Mouse (Mus musculus) megakaryocyte, embryonic 14.5 days (primary cell): ENCODE measurements around the gene C1galt1. TPM values are rescaled to one million over a fixed set of nuclear protein-coding genes. Genes with fewer than 3 reads are reported as not detected.

Experiments
- H3K27me3 ChIP-seq: replicated peaks from 2 replicates; pipeline ENCODE3; 2012; ENCODE audit warnings: inconsistent platforms
- H3K36me3 ChIP-seq: replicated peaks from 2 replicates; pipeline ENCODE3; 2012; ENCODE audit warnings: low read length, inconsistent platforms, mixed read lengths
- H3K4me1 ChIP-seq: 2 replicates; pipeline ENCODE4 v1.6.1; 2012; ENCODE audit warnings: inconsistent platforms
- H3K4me3 ChIP-seq: replicated peaks from 2 replicates; pipeline ENCODE3; 2012; ENCODE audit warnings: moderate library complexity, mild to moderate bottlenecking, inconsistent platforms
- H3K9me3 ChIP-seq: 2 replicates; pipeline ENCODE4 v1.6.1; 2012; ENCODE audit warnings: inconsistent platforms
- FLI1 ChIP-seq: IDR thresholded peaks from 2 replicates; pipeline ENCODE4 v1.6.1; 2012; ENCODE audit warnings: low read length, inconsistent platforms, mixed read lengths
- GATA1 ChIP-seq: IDR thresholded peaks from 3 replicates; pipeline ENCODE4 v1.6.1; 2012; ENCODE audit warnings: mixed read lengths, low read length, inconsistent platforms, borderline replicate concordance
- polyA plus RNA-seq: library from polyadenylated mRNA; stranded (reverse); fragments of >175 nt; gene quantifications from 2 replicates; pipeline ENCODE4 v1.2.3, GENCODE M21; 2012; ENCODE audit warnings: low replicate concordance; ENCODE audit not compliant: insufficient read depth

Gene C1galt1
- polyA plus RNA-seq, 1 experiment, result 1.5 TPM

DNA sequence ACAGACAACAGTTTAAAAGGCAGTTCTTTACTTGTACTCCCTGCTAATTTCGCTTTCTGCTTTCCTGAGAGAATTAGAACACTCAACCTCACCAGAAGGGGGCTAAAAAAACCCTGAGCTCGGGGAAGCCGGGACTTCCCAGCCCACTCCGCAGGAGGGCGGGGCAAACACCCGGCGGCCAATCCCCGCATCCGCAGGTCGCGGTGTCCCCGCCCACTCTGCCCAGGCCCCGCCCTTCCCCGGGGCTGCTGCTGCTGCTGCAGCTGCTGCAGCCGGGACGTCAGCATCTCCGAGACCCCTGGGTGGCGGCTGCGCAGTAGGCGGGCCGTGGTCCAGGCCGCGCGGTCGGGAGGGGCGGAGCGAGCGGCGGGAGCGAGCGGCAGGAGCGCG lies 235 bp upstream of the C1galt1 start:
- H3K27me3 ChIP-seq, result no peaks in the 10 kb centered on the region
- H3K36me3 ChIP-seq, result no peaks in the 10 kb centered on the region
- H3K4me1 ChIP-seq, result peaks cover 38% of the 10 kb centered on the region
- TF ChIP-seq GATA1, result no peak
- no peaks in the 10 kb centered on the region for H3K9me3 ChIP-seq
- H3K4me3 ChIP-seq, result peak overlapping the region; percentile 95

DNA sequence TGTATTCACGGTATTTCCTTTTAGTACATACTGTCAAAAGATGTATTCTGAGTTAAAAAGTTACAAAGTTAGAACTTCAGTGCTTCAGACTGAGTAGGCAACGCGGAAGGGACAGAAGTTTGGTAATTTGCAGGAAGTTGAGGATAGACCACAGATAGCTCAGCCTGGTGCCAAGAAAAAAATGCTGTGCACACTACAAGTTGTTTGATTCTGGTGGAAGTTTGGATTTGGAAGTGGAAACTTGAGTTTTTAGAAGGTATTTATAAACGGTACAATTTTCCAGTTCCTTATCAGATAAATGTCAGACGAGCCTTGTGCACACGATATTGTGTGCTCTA lies 1.0 kb downstream of the C1galt1 start:
- peak overlapping the region; percentile 95 for H3K4me3 ChIP-seq
- H3K4me1 ChIP-seq, result peaks cover 51% of the 10 kb centered on the region
- no peak for TF ChIP-seq FLI1
- TF ChIP-seq GATA1, result no peak
- peaks cover 5% of the 10 kb centered on the region for H3K36me3 ChIP-seq
- no peaks in the 10 kb centered on the region for H3K27me3 ChIP-seq
- no peaks in the 10 kb centered on the region for H3K9me3 ChIP-seq

DNA sequence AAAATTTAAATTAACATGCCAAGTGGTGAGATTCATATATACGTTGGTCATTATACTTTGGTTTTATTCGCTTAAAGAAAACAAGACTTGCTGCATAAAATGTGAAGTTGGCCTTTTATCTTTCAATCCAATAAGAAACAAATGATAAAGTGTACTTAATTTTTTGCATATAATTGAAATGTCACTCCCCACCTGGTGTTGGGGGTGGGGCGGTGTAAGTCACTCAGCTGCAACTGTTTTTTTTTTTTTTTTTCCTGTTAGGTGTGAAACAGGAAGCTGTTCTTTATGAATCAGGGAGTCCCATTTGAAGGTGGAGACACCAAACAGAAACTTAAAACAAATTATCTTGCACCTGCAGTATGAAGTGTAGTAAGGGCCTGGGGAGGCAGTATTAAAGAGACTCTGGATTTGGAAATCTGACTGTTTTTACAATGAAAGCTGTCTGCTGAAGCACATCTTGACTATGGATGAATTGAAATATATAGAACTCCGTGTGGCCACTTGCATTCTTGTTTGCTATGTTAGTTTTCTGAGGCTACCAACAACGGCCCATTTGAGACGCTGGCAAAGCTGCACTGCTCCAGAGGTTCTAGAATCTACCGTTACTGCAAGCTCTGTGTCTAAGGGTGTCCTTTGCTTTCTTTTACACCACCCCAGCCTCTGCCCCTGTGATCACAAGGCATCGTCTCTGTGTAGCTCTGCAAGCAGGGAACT lies 2.2 kb downstream of the C1galt1 start:
- Histone ChIP-seq H3K9me3 (no peaks in the 10 kb centered on the region), H3K4me3 (peak overlapping the region; percentile 95), H3K4me1 (peaks cover 60% of the 10 kb centered on the region), H3K36me3 (peaks cover 11% of the 10 kb centered on the region), H3K27me3 (no peaks in the 10 kb centered on the region)
- no peak for TF ChIP-seq FLI1
- TF ChIP-seq GATA1, result no peak

DNA sequence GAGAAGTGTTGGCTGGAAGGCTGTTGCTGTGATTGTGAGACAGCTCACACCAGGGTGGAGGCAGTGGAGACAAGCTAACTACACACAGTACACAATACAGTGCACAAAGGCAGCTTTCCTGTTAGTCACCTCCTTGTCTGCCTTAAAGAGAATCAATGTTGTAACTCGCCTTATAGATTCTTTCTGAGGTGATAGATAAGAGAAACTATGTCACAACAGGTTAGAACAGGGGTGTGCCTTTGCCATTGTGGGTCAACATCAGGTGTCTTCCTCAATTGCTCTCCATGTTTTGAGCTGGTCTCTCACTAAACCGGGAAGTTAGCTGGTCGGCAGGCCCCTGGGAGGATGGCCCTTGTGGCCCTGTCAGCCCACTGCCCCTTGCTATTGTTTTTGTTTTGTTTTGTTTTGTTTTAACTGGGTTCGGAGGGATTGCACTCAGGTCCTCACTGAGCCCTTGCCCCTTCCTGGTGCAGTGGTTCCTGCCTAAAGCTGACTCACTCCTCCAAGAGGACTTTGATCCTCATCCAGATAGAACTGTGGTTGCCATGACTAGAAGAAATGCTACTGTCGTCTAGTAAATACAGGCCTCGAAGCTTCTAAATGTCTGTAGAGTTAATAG lies 3.4 kb downstream of the C1galt1 start:
- no peaks in the 10 kb centered on the region for H3K27me3 ChIP-seq
- TF ChIP-seq GATA1 (no peak), FLI1 (no peak)
- peaks cover 11% of the 10 kb centered on the region for H3K36me3 ChIP-seq
- peaks cover 67% of the 10 kb centered on the region for H3K4me1 ChIP-seq
- H3K9me3 ChIP-seq, result no peaks in the 10 kb centered on the region
- peak overlapping the region; percentile 95 for H3K4me3 ChIP-seq

DNA sequence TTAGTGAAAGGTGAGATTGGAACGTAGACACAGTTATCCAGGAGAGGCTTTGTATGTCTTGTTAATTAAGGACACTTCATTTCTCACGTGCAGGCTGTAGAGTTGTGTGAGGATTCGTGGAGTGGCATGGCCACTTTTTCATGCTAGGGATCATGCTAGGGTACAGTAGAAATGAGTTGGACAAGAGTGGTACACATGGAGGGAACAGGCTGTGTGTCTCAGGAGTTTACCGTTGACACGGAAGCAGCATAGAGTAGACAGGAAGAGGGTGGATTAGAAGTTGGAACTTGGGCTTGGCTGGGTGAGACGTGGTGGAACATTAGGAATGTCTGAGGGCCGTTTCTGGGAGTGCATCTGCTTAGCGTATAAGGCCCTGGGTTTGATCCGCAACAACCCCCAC lies 4.1 kb downstream of the C1galt1 start:
- peaks cover 11% of the 10 kb centered on the region for H3K36me3 ChIP-seq
- TF ChIP-seq FLI1, result no peak
- no peak for TF ChIP-seq GATA1
- H3K4me1 ChIP-seq, result peaks cover 68% of the 10 kb centered on the region
- no peaks in the 10 kb centered on the region for H3K9me3 ChIP-seq
- peak overlapping the region; percentile 95 for H3K4me3 ChIP-seq
- no peaks in the 10 kb centered on the region for H3K27me3 ChIP-seq

DNA sequence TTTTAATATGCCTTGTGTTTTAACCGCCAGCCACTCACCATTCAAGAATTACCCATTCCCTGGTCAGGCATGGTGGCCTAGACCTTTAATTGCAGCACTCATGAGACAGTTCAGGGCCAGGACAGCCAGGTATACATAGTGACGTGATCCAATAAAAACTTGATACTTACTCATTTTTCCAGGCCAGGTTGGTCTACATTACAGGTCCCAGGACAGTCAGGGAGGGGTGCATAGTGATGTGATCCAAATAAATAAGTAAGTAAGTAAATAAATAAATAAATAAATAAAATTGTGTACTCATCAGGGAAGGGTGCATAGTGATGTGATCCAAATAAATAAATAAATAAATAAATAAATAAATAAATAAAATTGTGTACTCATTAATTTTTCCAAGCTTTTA lies 6.4 kb downstream of the C1galt1 start:
- no peak overlapping the region for H3K4me3 ChIP-seq
- H3K36me3 ChIP-seq, result peaks cover 13% of the 10 kb centered on the region
- no peaks in the 10 kb centered on the region for H3K27me3 ChIP-seq
- peaks cover 81% of the 10 kb centered on the region for H3K4me1 ChIP-seq
- TF ChIP-seq GATA1, result no peak
- TF ChIP-seq FLI1, result no peak
- no peaks in the 10 kb centered on the region for H3K9me3 ChIP-seq

DNA sequence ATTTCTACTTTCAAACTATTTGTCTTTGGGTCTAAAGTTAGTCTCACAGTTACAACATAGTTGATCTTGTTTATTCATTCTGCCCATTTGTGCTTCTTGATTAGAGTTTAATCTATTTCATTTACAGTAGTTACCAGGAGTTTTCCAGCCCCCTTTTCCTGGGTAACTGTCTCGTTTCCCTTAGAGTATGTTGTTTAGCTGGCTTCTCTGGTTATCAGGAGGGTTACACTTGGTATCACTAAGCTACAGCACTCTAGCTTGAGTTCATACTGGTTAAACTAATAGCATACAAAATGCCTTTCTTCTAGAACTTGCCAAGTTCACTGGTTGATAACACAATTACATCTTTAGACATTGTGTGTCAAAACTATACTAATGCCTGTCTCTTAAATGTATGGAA lies 8.3 kb downstream of the C1galt1 start:
- no peak overlapping the region for H3K4me3 ChIP-seq
- peaks cover 21% of the 10 kb centered on the region for H3K36me3 ChIP-seq
- no peaks in the 10 kb centered on the region for H3K9me3 ChIP-seq
- TF ChIP-seq GATA1, result no peak
- TF ChIP-seq FLI1, result no peak
- no peaks in the 10 kb centered on the region for H3K27me3 ChIP-seq
- peaks cover 88% of the 10 kb centered on the region for H3K4me1 ChIP-seq

DNA sequence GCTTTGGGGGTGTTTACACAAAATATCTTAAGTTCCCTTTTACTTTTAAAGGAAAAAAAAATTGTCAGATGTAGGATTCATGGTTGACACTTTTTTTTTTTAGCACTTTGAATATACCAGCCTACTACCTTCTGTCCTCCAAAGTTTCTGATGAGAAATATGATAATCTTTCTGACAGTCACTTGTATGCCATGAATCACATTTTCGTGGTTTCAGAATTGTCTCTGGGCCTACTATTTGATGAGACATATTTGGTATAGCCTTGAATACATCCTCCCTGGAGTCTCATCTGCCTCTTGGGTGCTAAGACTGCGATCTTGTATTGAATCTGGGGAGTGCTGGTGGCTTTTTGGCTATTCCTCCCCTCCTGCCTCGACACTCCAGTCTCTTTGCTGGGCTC lies 8.8 kb downstream of the C1galt1 start:
- TF ChIP-seq FLI1 (no peak), GATA1 (no peak)
- H3K27me3 ChIP-seq, result no peaks in the 10 kb centered on the region
- peaks cover 25% of the 10 kb centered on the region for H3K36me3 ChIP-seq
- no peak overlapping the region for H3K4me3 ChIP-seq
- H3K9me3 ChIP-seq, result no peaks in the 10 kb centered on the region
- peaks cover 87% of the 10 kb centered on the region for H3K4me1 ChIP-seq

DNA sequence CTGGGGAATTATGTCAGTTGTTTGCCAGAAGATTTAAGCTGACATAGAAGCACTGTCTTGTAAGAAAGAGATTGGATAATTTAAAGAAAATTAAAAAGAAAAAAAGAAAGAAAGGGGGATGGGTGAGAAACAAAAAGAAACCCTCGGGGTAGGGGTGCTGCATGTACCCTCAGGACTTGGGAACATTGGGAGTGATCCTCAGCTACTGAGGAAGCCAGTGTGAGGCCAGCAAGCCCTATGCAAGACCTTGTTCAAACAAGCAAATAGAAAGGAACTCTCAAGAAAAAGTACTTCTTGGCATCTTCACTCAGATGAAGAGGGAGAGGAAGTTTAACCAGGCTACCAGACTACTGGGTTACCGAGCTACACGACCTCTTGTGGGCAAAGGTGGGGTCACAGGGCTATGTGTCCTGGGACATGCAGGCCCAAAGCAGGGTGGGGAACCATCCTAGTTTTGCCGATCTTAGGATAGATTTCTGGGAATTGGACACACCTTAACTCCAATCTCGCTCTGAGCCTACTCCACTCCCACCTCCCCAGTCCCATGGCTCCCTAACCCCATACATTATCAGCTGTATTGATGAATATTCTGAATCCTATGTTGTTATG lies 12.1 kb downstream of the C1galt1 start:
- Histone ChIP-seq H3K36me3 (peaks cover 26% of the 10 kb centered on the region), H3K4me3 (no peak overlapping the region), H3K9me3 (no peaks in the 10 kb centered on the region), H3K27me3 (no peaks in the 10 kb centered on the region), H3K4me1 (peaks cover 64% of the 10 kb centered on the region)
- TF ChIP-seq GATA1, result no peak
- no peak for TF ChIP-seq FLI1

DNA sequence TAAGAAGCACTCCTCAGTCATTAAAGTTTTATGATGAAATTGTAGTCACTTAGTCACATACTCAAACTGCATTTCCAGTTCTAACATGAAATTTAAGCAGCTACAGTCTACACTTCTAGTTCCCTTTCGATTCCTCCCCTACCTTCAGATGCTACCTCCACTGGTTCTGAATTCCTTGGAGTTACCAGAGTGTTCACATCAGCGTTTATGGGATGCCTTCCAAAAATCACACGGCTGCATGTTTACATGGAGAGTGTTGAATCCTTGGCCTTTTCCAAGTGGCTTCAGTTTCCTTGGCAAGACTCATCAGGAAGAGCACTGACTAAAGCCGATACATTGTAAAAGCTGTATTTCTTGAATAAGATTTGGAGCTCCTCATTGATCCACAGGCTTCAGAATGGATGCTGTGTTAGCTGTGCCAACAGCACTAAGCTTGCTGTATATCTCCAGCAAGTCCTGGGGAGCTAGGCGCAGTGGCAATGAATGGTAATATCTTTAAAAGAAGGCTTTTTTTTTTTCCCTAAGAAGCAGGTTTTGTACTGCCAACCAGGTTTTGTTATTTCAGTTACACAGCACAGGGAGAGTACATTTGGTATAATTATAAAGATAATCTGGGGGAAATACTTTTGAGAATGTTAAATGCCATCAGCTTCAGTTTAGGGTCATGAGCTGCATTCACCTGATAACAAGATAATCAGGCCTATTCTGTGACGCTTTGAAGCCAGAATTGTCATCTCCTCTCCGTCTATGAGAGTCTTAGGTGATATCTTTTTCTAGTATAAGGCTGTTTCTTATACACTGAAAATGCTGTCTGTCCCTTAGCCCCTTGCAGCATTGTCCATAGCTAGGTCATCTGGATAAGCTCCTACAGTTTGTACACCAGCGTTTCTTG lies 13.0 kb downstream of the C1galt1 start:
- H3K4me3 ChIP-seq, result no peak overlapping the region
- TF ChIP-seq FLI1 (no peak), GATA1 (no peak)
- H3K4me1 ChIP-seq, result peaks cover 59% of the 10 kb centered on the region
- peaks cover 33% of the 10 kb centered on the region for H3K36me3 ChIP-seq
- H3K27me3 ChIP-seq, result no peaks in the 10 kb centered on the region
- no peaks in the 10 kb centered on the region for H3K9me3 ChIP-seq
